Mouse (Mus musculus): ENCODE measurements around the gene Pex6.

- TF ChIP-seq POLR2A (IDR thresholded peaks at IDR 0.05; ENCODE audit: low read depth, low read length) (no peak), GABPA (IDR thresholded peaks at IDR 0.05; ENCODE audit: insufficient replicate concordance, low read depth, low read length) (no peak)
Measured at GRCm38 (mm10) chr17:46698515-46698914, 12.7 kb upstream of the Pex6 start.

Measured in CH12.LX (cell line).